Mouse (Mus musculus) bone marrow, adult 2 months (tissue): Measurements from ENCODE around the gene Wipi1.

Source experiments
- CTCF ChIP-seq: fragments of 200-500 bp; IDR thresholded peaks from 2 replicates; pipeline ENCODE4 v1.5.1; 2011; ENCODE audit warnings: low read length, control low read depth; ENCODE audit not compliant: control insufficient read depth, insufficient read depth
- POLR2A ChIP-seq: fragments of 200-500 bp; IDR thresholded peaks from 2 replicates; pipeline ENCODE4 v1.6.1; 2011; ENCODE audit warnings: low read depth, mild to moderate bottlenecking, control low read depth, low read length, borderline replicate concordance; ENCODE audit not compliant: control insufficient read depth

DNA sequence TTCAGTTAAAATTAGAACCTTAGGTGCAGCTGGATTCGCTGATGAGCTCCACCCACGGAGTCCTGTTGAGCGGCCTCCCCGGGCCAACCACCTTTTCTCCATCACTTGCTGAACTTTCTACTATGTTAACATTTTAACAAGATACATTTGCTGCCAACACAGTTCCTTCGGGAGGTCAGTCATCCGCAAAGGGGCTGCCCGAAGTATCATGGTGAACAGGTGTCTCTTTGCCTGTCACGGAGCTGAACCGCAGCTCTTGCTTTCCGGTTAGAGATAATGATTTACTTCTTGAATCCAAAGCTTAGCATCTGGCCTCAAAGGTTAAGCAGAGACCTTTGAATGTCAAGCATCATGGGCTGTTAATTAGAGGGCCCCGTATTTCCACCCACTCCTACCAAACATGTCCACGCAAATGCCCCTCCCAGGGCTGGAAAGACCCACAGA, 66.0 kb downstream of the Wipi1 start:
- no peak for TF ChIP-seq POLR2A
- TF ChIP-seq CTCF = no peak
